Mouse (Mus musculus) 3134 (cell line): ENCODE measurements around the gene Mn1.

Experiments
- DNase-seq: peaks from one replicate; pipeline ENCODE4 v3.0.0-alpha.2; 2011; ENCODE audit warnings: low spot score; ENCODE audit not compliant: insufficient read length; ENCODE audit errors: extremely low read depth

The Mn1 gene

DNA sequence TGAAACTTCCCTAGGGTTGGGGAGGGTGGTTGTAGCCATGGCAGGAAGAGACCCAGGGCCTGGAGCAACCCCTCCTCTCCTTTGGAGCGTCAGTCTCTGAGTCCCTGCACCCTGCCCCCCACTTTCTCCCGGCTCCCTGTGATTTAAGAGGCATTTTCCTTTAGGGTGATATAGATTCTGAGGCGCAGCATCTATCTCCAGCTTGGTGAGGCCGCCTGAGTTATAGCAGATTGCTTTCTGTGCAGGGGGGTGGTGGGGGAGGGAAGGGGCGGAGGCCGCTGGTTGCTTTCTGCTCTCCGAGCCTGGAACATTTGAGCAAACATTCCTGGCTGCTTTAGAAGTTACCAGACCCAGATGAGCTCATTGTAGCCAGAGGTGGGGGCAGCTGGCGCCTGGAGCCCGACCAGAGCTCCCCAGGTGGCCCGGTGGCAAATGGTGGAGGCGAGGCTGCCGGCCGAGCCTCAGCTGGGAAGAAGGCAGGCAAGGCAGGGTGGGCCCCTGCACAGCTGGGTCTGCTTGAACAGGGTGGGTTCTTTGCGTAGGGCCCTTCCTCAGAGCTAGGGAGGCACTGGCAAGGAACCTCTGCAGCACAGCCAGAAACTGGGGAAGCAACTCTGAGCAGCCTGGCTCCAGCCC is 8.6 kb upstream of the Mn1 start:
- no peak for DNase-seq

DNA sequence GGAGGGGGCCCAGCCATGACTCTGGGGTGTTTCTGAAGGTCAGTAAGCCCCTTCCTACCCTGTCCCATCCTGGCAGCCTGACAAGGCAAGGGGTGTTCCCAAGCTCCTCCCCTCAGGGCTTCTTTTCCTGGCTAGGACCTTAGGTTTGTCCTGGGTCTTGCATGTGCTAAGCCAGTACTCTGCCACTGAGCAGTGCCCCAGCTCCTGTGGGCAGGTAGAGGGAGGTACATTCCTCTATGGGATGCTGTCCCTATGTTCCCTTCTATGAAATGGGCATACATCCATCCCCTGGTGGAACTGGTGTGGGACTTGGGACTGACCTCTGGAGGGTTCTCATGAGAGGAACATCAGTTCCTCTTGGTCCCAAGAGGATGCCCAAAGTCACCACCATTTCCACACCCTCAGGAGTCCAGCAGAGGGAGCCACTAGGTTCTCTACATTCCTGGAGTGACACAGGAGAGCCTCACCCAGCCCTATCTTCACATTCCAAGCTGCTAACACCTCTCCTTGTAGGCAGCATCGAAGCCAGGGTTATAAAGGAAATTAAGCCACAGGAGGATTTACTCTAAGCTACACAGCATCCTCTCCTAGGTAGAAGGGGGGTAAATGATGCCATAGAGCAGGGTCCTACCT is 7.6 kb upstream of the Mn1 start:
- no peak for DNase-seq

DNA sequence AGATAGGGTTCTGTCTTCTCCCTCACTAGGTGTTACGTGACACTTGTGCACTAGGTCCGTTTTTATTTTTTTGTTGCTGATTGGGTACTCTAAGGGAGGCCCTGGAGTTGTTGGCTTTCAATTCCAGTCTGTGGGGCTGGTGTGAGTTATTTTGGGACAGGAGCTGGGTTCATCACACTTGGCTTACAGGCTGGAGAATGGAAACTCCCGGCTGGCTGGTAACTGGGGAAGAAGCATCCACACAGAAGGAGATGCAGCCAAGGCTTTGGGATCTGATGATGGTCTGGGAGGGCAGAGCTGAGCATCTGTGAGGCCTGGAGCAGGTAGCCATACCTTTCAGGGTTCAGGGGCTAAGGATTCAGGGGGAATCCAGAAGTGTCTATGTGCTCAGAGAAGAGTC is 6.5 kb upstream of the Mn1 start:
- no peak for DNase-seq

DNA sequence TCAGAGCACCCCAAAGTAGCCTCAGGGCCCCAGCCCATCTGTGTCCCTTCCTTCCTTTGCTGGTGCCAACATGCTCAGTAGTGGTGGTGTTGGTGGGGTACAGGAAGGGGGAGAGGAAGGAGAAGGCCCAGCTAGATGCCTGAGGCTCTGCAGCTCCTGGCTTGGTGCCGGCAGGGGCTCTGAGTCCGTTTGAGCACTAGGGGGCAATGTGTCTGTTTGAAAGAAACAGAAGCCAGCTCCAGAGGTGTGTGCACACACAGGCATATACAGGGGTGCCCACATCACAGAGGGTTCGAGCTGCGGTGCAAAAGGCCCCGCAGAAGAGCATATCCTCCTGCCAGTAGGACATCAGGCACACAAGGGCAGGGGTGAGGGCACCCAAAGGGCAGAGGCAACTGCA is 3.0 kb upstream of the Mn1 start:
- DNase-seq: peak; percentile 60

DNA sequence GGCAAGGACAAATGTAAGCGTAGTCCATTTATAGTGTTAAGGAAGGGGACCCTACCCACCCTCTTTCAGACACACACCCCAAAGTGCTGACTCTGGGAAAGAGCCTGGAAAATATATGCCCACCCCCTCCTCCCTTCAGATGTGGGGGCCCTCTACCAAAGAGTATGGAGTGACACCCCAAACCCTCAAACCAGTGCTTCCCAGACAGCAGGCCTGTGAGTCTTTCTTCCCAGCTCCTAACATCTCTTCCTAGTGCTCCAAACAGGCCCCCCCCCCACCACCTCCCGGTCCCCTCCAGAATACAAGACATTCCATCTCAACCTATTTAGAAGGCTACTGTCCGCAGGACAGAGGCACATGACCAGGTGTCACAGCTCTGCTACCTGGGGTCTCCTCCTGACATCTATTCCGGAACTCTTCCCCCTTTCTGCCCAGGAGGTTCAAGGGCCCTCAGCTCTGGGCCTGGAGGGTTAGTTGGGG is 2.4 kb upstream of the Mn1 start:
- DNase-seq: no peak

DNA sequence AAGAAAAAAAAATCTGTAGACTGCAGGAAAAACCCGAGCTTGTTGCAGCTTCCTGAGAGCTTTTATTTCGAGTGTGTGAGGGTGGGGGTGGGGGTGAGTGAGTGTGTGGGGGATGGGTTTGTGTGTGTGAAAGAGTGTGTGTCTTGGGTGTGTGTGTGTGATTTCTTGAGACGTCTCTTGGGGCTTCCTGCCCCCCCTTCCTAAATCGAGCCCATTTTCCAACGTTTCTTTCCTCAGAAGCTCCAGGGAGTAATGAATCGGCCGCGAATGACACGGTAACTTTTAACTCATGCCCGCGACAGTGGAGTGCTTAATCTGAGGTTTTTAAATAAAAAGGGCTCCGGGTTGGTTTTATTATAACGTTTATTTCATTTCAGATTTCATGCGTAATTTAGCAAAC is 1.6 kb upstream of the Mn1 start:
- no peak for DNase-seq

DNA sequence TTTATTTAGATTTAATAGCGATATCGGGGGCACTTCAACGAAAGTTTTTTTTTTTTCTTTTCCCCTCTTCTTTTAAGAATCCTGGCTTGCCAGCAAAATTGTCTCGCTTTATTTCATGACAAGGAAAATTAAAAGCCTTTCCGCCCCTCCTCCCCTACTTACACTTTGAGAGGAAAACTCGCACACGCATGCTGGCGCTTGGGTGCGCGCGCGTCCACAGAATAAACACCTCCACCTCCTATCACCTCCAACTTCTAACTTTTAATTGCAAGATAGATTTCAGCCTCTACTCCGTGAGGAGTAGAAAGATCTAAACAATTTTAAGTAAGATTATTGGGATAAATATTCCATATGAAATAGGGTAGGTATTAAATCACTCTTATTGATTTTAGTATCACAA is 1.1 kb upstream of the Mn1 start:
- no peak for DNase-seq

DNA sequence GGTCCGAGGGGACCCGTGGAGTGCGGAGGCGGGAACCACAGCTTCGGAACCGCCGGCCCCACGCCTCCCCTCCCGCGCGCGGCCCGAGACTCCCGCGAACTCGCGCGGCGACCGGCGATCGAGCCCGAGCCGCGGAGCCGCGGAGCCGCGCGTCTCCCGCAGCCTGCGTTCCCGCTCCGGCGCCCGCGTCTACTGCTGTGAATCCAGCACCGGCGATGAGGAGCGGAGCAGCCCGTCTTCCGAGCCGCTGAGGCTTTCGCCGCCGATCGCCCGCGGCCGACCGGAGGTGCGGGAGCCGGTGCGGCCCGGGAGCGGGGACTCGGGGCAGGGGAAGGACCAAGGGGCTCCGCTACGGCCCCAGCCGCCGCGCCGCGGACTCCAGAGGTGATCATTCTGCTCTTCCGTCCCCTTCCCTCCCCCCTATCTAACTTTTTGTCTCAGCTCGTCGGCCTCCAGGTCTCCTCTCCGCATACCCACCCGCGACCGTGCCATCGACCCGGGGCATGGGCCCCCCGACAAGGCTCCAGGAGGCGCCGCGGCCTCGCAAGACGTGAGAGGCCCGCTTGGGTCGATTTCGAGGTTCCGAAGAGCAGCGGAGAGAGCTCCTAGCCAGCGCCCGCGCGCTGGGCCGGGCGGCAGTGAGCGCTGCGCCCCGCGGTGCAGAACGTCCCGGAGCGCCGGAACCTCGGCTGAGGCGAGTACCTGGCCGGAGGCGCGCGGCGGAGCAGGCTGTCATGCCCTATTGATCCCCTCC is 393 bp downstream of the Mn1 start:
- DNase-seq: no peak

DNA sequence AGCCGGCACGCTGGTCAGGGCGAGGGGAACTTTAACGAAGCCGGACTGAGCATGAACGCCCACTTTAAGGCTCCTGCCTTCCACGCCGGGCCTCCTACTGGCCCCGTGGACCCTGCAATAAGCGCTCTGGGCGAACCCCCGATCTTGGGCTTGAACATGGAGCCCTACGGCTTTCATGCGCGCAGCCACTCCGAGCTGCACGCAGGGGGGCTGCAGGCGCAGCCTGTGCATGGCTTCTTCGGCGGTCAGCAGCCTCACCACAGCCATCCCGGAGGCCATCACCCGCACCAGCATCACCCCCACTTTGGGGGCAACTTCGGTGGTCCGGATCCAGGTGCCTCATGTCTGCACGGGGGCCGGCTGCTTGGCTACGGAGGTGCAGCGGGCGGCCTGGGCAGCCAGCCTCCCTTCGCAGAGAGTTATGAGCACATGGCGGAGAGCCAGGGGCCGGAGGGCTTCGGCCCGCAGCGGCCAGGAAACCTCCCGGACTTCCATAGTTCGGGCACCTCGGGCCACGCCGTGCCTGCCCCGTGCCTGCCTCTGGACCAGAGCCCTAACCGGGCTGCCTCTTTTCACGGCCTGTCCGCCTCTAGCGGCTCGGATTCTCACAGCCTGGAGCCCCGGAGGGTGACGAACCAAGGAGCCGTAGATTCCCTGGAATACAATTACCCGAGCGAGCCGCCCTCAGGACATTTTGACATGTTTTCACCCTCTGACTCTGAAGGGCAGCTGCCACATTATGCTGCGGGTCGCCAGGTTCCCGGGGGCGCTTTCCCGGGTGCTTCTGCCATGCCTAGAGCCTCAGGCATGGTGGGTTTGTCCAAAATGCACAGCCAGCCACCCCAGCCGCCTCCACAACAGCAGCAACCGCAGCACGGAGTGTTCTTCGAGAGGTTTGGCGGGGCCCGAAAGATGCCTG is 1.3 kb downstream of the Mn1 start:
- DNase-seq: no peak

DNA sequence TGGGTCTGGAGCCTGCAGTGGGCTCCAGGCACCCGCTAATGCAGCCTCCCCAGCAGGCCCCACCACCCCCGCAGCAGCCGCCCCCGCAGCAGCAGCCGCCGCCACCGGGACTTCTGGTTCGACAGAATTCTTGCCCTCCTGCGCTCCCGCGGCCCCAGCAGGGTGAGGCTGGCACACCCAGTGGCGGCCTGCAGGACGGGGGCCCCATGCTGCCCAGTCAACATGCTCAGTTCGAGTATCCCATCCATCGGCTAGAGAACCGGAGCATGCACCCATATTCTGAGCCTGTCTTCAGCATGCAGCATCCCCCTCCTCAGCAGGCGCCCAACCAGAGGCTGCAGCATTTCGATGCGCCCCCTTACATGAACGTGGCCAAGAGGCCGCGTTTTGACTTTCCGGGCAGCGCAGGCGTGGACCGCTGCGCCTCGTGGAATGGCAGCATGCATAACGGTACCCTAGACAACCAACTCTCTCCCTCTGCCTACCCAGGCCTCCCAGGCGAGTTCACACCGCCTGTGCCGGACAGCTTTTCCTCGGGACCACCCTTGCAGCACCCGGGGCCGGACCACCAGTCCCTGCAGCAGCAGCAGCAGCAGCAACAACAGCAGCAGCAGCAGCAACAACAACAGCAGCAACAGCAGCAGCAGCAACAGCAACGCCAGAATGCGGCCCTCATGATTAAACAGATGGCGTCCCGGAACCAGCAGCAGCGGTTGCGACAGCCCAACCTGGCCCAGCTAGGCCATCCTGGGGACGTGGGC is 2.1 kb downstream of the Mn1 start:
- DNase-seq: no peak

DNA sequence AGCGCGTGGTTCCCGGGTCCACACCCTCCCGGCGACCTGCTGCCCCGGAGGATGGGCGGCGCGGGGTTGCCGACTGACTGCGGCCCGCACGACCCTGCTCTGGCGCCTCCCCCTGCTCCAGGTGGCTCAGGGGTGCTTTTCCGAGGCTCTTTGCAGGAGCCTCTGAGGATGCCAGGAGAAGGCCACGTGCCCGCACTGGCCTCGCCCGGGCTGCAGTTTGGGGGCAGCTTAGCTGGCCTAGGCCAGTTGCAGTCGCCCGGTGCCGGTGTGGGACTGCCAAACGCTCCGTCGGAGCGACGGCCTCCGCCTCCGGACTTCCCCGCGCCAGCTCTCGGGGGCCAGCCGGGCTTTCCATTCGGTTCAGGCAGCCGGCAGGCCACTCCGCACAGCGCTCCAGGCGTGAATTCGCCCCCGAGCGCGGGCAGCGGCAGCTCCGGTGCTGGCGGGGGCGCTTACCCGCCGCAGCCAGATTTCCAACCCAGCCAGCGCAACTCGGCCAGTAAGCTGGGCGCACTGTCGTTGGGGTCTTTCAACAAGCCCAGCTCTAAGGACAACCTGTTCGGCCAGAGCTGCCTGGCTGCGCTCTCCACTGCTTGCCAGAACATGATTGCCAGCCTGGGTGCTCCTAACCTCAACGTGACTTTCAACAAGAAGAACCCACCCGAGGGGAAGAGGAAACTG is 3.0 kb downstream of the Mn1 start:
- no peak for DNase-seq

DNA sequence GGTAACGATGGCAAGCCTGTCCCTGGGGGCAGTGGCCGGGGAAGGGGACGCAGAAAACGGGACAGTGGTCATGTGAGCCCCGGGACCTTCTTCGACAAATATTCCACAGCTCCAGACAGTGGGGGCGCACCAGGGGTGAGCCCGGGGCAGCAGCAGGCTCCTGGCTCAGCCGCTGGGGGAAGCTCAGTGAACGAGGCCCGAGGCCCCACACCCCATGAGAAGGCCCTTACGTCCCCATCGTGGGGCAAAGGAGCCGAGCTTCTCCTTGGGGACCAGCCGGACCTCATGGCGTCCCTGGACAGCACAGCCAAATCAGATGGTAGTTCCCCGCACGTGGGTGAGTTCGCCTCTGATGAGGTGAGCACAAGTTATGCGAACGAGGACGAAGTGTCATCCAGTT is 3.7 kb downstream of the Mn1 start:
- no peak for DNase-seq

DNA sequence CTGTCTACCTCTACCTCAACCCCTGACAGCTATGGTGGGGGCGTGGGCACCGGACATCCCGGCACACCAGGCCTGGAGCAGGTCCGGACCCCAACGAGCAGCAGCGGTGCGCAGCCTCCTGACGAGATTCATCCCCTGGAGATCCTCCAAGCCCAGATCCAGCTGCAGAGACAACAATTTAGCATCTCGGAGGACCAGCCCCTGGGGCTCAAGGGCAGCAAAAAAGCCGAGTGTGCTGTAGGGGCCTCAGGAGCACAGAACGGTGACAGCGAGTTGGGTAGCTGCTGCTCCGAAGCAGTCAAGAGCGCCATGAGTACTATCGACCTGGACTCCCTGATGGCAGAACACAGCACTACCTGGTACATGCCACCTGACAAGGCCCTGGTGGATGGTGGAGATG is 4.3 kb downstream of the Mn1 start:
- DNase-seq: no peak

DNA sequence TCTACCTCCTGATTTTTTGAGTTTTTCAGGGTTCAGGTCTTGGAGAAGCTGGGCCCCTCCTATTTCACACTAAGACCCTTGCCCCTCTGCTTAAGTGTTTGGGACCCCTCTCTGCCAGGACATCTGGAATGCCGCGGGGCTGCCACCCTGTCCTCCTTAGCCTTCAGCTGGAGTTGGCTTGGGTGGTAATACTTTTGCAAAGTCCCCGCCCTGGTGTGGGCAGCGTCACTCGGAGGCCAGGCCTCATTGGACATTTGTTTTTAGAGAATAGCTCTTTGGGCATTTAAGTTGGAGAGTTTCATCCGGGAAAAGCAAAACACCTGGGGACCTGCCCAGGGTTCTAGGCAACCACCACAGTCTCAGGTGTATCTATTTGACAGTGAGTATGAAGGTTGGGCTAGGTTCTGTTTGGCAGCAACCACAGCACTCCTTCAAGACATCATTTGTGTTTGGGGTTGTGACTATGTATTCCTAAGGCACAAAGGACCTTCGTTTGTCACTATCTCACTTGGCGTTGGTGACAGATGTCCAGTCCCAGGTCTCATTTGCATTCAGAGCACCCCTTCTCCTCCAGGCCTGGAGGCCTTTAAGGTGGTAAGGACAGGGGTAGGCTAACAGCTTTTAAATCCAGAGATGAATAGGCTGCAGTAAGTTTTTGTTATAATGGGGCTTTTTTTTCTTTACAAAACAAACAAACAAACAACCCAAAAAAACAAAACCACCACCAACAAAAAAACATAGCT is 5.1 kb downstream of the Mn1 start:
- DNase-seq: no peak

DNA sequence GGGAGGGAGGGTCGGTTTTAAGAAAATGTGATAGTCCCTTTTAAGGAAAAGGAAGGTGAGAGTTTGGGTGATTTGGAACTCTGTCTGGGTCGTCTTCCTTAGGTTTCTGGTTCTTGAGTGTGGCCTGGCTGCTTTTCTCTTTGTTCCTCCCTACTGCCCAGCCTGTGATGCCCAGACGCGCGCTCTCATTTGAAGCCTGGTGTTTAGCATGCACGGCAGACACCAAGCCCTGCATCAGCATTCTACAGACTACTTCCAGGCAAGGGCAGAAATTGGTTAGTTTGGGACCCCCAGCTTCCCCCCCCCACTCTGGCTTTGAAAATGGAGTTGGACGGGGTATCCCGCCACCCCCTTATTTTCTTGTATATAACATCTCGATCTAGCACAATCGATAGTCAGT is 5.8 kb downstream of the Mn1 start:
- no peak for DNase-seq

DNA sequence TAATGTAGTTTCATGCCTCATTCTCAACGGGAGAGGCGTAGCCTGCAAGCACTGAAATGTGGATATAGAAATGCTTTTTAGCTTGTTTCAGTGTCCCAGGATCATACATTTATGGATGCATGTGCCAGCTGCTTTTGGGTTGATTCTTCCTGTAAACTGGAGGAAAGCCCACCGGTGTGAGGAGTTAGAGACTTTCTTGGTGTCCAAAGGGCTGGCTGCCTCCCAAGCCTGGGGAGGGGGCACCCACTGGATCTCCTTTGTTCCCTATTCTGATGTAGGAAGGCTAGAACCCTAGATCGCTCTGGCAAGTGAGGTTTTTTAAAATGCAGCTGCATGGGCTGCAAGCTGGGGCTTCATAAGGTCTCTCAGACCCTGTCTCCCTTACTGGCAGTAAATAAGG is 6.5 kb downstream of the Mn1 start:
- no peak for DNase-seq

DNA sequence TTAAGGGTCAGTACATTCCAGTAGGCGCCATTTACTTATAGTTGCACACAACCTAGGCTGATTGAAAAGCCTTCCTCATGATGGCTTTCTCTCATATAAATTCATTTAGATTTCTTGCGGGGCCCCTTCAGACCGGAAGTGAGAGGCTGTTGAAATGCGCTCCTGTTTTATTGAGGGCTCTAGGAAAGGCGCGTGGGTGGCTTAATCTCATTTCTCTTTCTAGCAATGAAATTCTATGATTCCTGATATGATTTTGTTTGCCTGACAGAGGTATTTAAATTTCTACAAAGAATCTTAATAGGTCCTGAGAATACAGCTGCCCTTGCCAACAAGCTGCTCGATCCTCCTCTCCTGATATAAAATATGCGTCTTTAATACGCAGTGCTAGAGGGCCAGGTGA is 8.7 kb downstream of the Mn1 start:
- no peak for DNase-seq

DNA sequence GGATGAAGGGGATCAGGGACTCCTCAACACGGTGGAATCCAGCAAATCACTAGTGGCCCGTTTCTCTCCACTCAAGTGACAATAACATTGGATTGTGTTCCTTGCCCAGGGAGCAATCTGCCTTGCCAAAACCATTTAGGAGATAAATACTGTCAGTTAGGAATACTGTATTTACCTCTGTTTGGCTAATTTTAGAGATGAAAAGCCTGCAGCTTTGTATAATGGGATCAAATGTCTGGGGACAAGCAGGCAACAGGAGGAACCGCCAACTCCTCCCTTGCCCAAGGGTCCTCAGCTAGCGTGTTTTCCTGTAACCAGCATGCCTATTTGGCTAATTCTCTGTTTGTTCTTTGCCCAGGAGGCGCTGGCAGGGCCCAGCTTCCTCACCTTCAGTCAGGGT is 9.1 kb downstream of the Mn1 start:
- DNase-seq: no peak

DNA sequence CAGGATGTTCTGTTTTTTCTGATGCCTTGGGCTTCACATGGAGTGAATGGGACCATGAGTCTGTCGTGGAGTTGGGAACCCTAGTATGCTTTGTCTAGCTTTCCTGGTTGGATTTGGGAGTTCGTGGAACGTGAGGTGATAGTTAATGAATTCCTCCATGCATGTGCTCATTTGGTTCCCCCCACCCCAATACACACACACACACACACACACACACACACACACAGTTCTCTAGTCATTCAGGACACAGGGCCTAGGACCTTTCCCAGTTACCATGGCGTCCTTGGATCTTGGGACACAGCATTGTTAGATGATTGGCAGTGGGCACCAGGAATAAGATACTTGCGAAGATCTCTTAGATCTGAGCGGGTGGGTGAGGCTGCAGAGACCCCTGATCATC is 11.7 kb downstream of the Mn1 start:
- DNase-seq: no peak
